Mouse (Mus musculus) liver, postnatal 0 days (tissue): ENCODE measurements around the gene Pfkfb1. TPM values are rescaled to one million over a fixed set of nuclear protein-coding genes. Genes with fewer than 3 reads are reported as not detected.

Experiments used
- ATAC-seq: fragments of 200-750 bp; cut with Nextera tagmentation; 2 replicates; pipeline ENCODE4 v1.8.0; 2017; ENCODE audit warnings: mild to moderate bottlenecking, moderate library complexity
- DNase-seq: peaks from one replicate; pipeline ENCODE4 v3.0.0-alpha.2; 2016
- H3K27ac ChIP-seq: fragments of 300-500 bp; sonication (generic); 2 replicates; pipeline ENCODE4 v1.5.1; 2014; ENCODE audit warnings: antibody characterized with exemption, moderate library complexity, mild to moderate bottlenecking, low read depth
- H3K27me3 ChIP-seq: fragments of 300-500 bp; sonication (generic); 2 replicates; pipeline ENCODE4 v1.6.1; 2014; ENCODE audit warnings: low read length, control low read depth, mixed read lengths; ENCODE audit not compliant: insufficient read depth
- H3K36me3 ChIP-seq: fragments of 300-500 bp; sonication (generic); replicated peaks from 2 replicates; pipeline ENCODE4 v1.6.1; 2014; ENCODE audit warnings: mild to moderate bottlenecking, control low read depth, low read length, moderate library complexity, mixed read lengths; ENCODE audit not compliant: insufficient read depth
- H3K4me1 ChIP-seq: fragments of 300-500 bp; sonication (generic); 2 replicates; pipeline ENCODE4 v1.6.1; 2014; ENCODE audit warnings: antibody characterized with exemption, mild to moderate bottlenecking, control low read depth; ENCODE audit not compliant: insufficient read depth
- H3K4me2 ChIP-seq: fragments of 300-500 bp; sonication (generic); 2 replicates; pipeline ENCODE4 v1.6.1; 2014; ENCODE audit warnings: low read depth, mild to moderate bottlenecking, low read length, moderate library complexity, mixed read lengths
- H3K4me3 ChIP-seq: fragments of 300-500 bp; sonication (generic); 2 replicates; pipeline ENCODE4 v1.5.1; 2014; ENCODE audit warnings: low read depth, low read length
- H3K9ac ChIP-seq: fragments of 300-500 bp; sonication (generic); replicated peaks from 2 replicates; pipeline ENCODE4 v1.6.1; 2014; ENCODE audit warnings: mild to moderate bottlenecking, moderate library complexity
- H3K9me3 ChIP-seq: fragments of 300-500 bp; sonication (generic); 2 replicates; pipeline ENCODE4 v1.6.1; 2016; ENCODE audit warnings: mild to moderate bottlenecking, control low read depth, low read length, mixed read lengths
- CTCF ChIP-seq: sonication (generic); IDR thresholded peaks from 2 replicates; pipeline ENCODE4 v1.5.1; 2016; ENCODE audit warnings: antibody characterized with exemption, low read depth
- EP300 ChIP-seq: IDR thresholded peaks from 2 replicates; pipeline ENCODE4 v1.6.1; 2016; ENCODE audit warnings: antibody characterized with exemption, low read depth, mild to moderate bottlenecking
- WGBS: fragments of 180-500 bp; shearing (Covaris S2); extraction: QIAGEN DNeasy Blood & Tissue Kit; methylation state at CpG from one replicate; pipeline ENCODE4 v1.1.7; 2014; ENCODE audit not compliant: insufficient replicate concordance; 5-methylcytosine and 5-hydroxymethylcytosine counted together
- polyA plus RNA-seq: library from polyadenylated mRNA; unstranded; fragments of >200 nt; fragmentation: Nextera tagmentation; extraction: Ambion mirVana; gene quantifications from 2 replicates; pipeline ENCODE4 v1.2.1, GENCODE M21; 2015

Gene Pfkfb1
- 21.9 and 22.0 TPM in 2 replicates for polyA plus RNA-seq

DNA sequence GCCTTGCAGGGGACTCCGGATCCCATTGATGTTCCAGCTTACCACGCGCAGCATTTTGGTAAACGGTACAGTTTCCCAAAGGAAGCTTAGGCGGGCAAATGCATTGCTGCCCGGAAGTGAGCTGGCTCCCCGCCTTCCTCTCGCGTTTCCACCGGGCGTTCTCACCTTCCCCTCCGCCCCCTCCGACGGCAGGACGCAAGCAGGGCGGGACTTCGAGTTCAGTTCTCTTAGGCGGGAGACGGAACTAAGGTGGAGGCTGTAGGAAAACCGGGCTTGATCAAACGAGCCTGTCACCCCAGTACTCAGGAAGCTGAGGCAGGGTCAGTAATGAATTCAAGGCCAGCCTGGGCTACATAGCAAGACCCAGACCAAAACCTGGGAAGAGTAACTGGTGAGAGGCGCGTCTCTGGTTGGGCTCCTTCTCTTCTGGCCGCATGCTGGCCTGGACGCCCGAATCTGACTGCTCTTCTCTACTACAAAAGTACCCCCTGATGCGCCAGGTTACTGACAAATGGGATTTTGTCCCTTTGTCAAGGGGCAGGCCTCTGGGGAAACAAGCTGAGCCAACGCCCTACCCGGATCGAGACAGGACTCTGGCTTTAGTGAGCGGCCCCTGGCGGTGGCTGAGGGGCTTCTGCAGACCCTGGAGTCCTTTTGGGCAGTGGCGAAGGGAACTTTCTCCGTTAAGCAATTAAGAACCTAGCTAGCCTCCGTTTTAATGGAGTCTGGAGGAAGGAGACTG is at the start of gene Pfkfb1:
TSS of gene Pfkfb1 (plus strand) at position 207 of the 742 bp plus-strand sequence.
- TF ChIP-seq CTCF = peak; percentile 70
- TF ChIP-seq EP300 = no peak
- DNase-seq (peak; percentile 84), ATAC-seq (peak; percentile 94)
- Histone ChIP-seq H3K4me3 (peak within 1 kb of the TSS; percentile 63), H3K27ac (peak within 1 kb of the TSS; percentile 91), H3K27me3 (no peaks in the 10 kb centered on the region), H3K36me3 (peaks cover 3% of the 10 kb centered on the region; the same call in 1 of the 2 replicates), H3K9me3 (no peaks in the 10 kb centered on the region), H3K4me2 (peak within 1 kb of the TSS; percentile 78), H3K9ac (peak within 1 kb of the TSS; percentile 74), H3K4me1 (peaks cover 3% of the 10 kb centered on the region; the same call in 1 of the 2 replicates)
- 15% methylated on average over 35 of the region's 35 CpGs for WGBS

DNA sequence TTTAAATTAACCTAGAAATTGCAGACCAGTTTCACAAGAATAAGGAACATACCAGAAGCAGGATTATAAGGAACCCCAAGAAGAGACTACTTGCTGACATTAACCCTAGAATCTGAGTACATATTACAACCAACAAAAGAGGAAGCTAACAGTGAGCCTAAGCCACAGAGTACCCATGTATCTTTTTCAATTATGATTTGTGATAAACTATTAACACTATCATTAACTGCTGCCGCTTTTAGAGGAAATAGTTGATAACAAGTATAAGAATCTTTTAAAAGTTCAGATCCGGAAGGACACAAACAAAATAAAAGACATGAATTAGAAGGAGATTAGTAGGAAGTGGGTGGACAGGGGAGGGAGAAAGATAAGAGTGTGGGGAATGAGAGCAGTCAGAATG is 47.9 kb upstream of the Pfkfb1 start:
- no peak for DNase-seq
- no peaks in the 10 kb centered on the region for H3K36me3 ChIP-seq
- H3K27ac ChIP-seq = no peak overlapping the region
- 58% methylated on average over 2 of the region's 2 CpGs for WGBS
- no peak for TF ChIP-seq EP300
- no peak for TF ChIP-seq CTCF
- ATAC-seq = no peak
- no peak overlapping the region for H3K9ac ChIP-seq
- no peak overlapping the region for H3K4me2 ChIP-seq
- H3K27me3 ChIP-seq = no peaks in the 10 kb centered on the region
- no peaks in the 10 kb centered on the region for H3K4me1 ChIP-seq
- H3K4me3 ChIP-seq = no peak overlapping the region
- no peaks in the 10 kb centered on the region for H3K9me3 ChIP-seq

DNA sequence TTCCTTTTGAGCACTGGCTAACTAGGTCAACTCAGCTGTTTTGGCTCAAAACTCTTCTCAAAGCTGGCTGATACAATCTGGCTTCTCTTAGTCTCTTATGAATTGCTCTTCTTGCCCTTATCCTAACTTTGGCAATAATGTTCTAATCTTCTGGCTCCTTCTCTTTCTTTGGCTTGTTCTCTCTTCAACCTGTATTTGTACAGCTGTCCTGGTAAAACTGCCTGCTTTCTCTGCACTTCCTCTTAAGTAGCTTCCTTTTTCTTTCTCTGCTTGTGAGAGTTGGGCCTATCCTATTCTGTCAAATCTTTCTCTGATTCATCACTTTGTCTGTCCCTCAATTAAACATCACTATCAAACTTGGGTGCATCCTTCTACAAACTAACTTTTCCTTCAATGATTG is 46.3 kb upstream of the Pfkfb1 start:
- H3K9me3 ChIP-seq = no peaks in the 10 kb centered on the region
- no peak overlapping the region for H3K9ac ChIP-seq
- DNase-seq (no peak), ATAC-seq (no peak)
- no peaks in the 10 kb centered on the region for H3K27me3 ChIP-seq
- no peaks in the 10 kb centered on the region for H3K36me3 ChIP-seq
- no peak overlapping the region for H3K4me2 ChIP-seq
- no peaks in the 10 kb centered on the region for H3K4me1 ChIP-seq
- no peak overlapping the region for H3K4me3 ChIP-seq
- H3K27ac ChIP-seq = no peak overlapping the region
- TF ChIP-seq EP300 = no peak
- TF ChIP-seq CTCF = no peak

DNA sequence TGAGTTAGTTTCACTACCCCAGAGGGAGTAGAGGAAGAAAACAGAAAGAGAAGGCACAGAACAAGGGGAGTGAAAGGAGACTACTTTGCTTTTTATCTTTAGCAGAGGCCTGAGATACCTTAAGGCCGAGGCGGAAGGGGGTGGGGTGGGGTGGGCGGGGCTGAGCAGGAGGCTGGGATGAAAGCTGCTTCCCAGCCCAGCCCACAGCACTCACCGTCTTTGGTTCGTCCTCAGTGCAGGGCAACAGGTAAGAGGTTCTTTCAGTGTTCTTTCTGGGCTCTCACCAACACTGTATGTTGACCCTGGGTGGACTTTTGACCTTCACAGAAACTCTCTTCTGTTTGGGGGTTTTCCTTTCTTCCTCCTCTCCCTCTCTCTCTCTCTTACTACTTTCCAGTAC is 40.8 kb upstream of the Pfkfb1 start, which contains the start of gene Alas2:
TSS of gene Alas2 (plus strand) at position 137 of the 400 bp plus-strand sequence.
- DNase-seq (peak; percentile 51), ATAC-seq (peak; percentile 43)
- 36% methylated on average over 5 of the region's 5 CpGs for WGBS
- H3K4me1 ChIP-seq = no peaks in the 10 kb centered on the region
- peak within 1 kb of the TSS; percentile 49 for H3K4me3 ChIP-seq
- H3K9me3 ChIP-seq = no peaks in the 10 kb centered on the region
- no peak for TF ChIP-seq CTCF
- no peak for TF ChIP-seq EP300
- no peaks in the 10 kb centered on the region for H3K27me3 ChIP-seq
- H3K36me3 ChIP-seq = no peaks in the 10 kb centered on the region
- H3K4me2 ChIP-seq = peak within 1 kb of the TSS; percentile 58
- peak within 1 kb of the TSS; percentile 86 for H3K27ac ChIP-seq
- H3K9ac ChIP-seq = peak within 1 kb of the TSS; percentile 73

DNA sequence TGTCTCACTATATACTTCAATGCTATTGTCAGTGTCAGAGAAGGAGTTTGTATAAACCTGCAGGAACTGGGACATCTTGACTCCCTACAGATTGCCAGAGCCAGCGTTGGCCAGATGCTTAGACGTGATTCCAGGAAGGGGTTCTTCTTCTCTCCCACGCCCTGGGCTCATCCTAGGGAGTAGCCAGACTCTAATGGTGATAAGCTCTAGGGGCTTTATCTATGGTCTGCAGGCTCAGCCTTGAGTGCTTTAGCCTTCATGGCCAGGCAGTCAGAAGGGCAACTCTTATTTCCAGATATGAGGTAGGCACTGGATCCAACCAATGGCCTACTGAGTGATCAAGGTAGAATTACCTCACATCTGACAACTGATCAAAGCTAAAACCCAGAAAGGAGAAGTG is 38.4 kb upstream of the Pfkfb1 start:
- Histone ChIP-seq H3K4me2 (no peak overlapping the region), H3K36me3 (peaks cover 11% of the 10 kb centered on the region), H3K27ac (peak overlapping the region; percentile 86), H3K4me3 (peak overlapping the region; percentile 49; the same call in 1 of the 2 replicates), H3K27me3 (no peaks in the 10 kb centered on the region), H3K9ac (0 out of 2 replicates have a peak overlapping the region, but pooled peaks have one; percentile 73), H3K4me1 (no peaks in the 10 kb centered on the region), H3K9me3 (no peaks in the 10 kb centered on the region)
- DNase-seq (peak; percentile 68), ATAC-seq (peak; percentile 96)
- TF ChIP-seq EP300 (peak; percentile 99), CTCF (no peak)
- WGBS = 57% methylated on average over 3 of the region's 3 CpGs

DNA sequence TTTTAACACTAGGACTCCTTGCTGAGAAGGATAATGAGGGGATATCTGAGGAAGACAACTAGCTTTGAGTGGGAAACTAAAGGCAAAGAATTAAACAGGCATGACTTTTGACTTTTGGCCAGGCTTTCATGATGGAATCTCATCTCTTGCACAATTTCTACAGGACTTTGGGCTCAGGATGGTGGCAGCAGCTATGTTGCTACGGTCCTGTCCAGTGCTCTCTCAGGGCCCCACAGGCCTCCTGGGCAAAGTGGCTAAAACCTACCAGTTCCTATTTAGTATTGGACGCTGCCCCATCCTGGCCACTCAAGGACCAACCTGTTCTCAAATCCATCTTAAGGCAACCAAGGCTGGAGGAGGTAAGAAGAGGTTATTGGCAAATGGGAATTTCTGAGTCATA is 36.0 kb upstream of the Pfkfb1 start:
- H3K4me3 ChIP-seq = peak overlapping the region; percentile 17; the same call in 1 of the 2 replicates
- 78% methylated on average over 2 of the region's 2 CpGs for WGBS
- H3K4me1 ChIP-seq = no peaks in the 10 kb centered on the region
- peak overlapping the region; percentile 62 for H3K4me2 ChIP-seq
- no peaks in the 10 kb centered on the region for H3K27me3 ChIP-seq
- no peak for TF ChIP-seq EP300
- no peak for TF ChIP-seq CTCF
- H3K36me3 ChIP-seq = peaks cover 21% of the 10 kb centered on the region
- no peak for DNase-seq
- no peaks in the 10 kb centered on the region for H3K9me3 ChIP-seq
- no peak for ATAC-seq
- H3K27ac ChIP-seq = peak overlapping the region; percentile 72
- H3K9ac ChIP-seq = no peak overlapping the region; the same call in 1 of the 2 replicates
